Mouse (Mus musculus) stomach, postnatal 0 days (tissue): ENCODE data around the gene Atpif1. TPM values are rescaled to one million over a fixed set of nuclear protein-coding genes. Genes with fewer than 3 reads are reported as not detected.

Experiments used
- ATAC-seq: fragments of 200-750 bp; cut with Nextera tagmentation; 2 replicates; pipeline ENCODE4 v1.8.0; 2017; ENCODE audit not compliant: low FRiP score, low TSS enrichment
- DNase-seq: peaks from one replicate; pipeline ENCODE4 v3.0.0-alpha.2; 2016; ENCODE audit warnings: low spot score
- H3K27ac ChIP-seq: fragments of 300-500 bp; sonication (generic); replicated peaks from 2 replicates; pipeline ENCODE4 v1.5.1; 2014; ENCODE audit warnings: mild to moderate bottlenecking, control low read depth
- H3K27me3 ChIP-seq: fragments of 300-500 bp; sonication (generic); 2 replicates; pipeline ENCODE4 v1.6.1; 2014; ENCODE audit warnings: low read length; ENCODE audit not compliant: control insufficient read depth, insufficient read depth
- H3K36me3 ChIP-seq: fragments of 300-500 bp; sonication (generic); 2 replicates; pipeline ENCODE4 v1.6.1; 2014; ENCODE audit warnings: low read length, mixed read lengths; ENCODE audit not compliant: control insufficient read depth, insufficient read depth
- H3K4me1 ChIP-seq: fragments of 300-500 bp; sonication (generic); replicated peaks from 2 replicates; pipeline ENCODE4 v1.6.1; 2014; ENCODE audit warnings: antibody characterized with exemption; ENCODE audit not compliant: control insufficient read depth, insufficient read depth
- H3K4me2 ChIP-seq: fragments of 300-500 bp; sonication (generic); replicated peaks from 2 replicates; pipeline ENCODE4 v1.6.1; 2014; ENCODE audit warnings: low read depth, mild to moderate bottlenecking, control low read depth, moderate library complexity
- H3K4me3 ChIP-seq: fragments of 300-500 bp; sonication (generic); 2 replicates; pipeline ENCODE4 v1.5.1; 2014; ENCODE audit warnings: low read depth, low read length, control low read depth
- H3K9ac ChIP-seq: fragments of 300-500 bp; sonication (generic); 2 replicates; pipeline ENCODE4 v1.6.1; 2014; ENCODE audit warnings: mild to moderate bottlenecking, low read length, control low read depth, mixed read lengths
- H3K9me3 ChIP-seq: fragments of 300-500 bp; sonication (generic); 2 replicates; pipeline ENCODE4 v1.6.1; 2016; ENCODE audit warnings: low read length; ENCODE audit not compliant: control insufficient read depth
- CTCF ChIP-seq: IDR thresholded peaks from 2 replicates; pipeline ENCODE4 v1.5.1; 2016; ENCODE audit warnings: antibody characterized with exemption, low read depth, mild to moderate bottlenecking, moderate library complexity
- EP300 ChIP-seq: optimal IDR thresholded peaks from 2 replicates; pipeline ENCODE3; 2016; ENCODE audit warnings: antibody characterized with exemption
- WGBS: fragments of 180-500 bp; shearing (Covaris S2); extraction: QIAGEN DNeasy Blood & Tissue Kit; methylation state at CpG from one replicate; pipeline ENCODE4 v1.1.7; 2014; 5-methylcytosine and 5-hydroxymethylcytosine counted together
- polyA plus RNA-seq: library from polyadenylated mRNA; unstranded; fragments of >200 nt; fragmentation: Nextera tagmentation; extraction: Ambion mirVana; gene quantifications from 2 replicates; pipeline ENCODE4 v1.2.1, GENCODE M21; 2015

Atpif1 gene
- polyA plus RNA-seq, 1 experiment from 2014 or later, result 1,213 TPM

- peaks cover 19% of the 10 kb centered on the region for H3K36me3 ChIP-seq
- peak; percentile 63 for DNase-seq
- TF ChIP-seq CTCF (peak; percentile 85), EP300 (no peak)
- no peak overlapping the region for H3K27ac ChIP-seq
- H3K9me3 ChIP-seq, result no peaks in the 10 kb centered on the region
- ATAC-seq, result peak; percentile 70; the same call in 1 of the 2 replicates
- H3K27me3 ChIP-seq, result no peaks in the 10 kb centered on the region
- no peak overlapping the region for H3K4me3 ChIP-seq
- no peak overlapping the region for H3K4me2 ChIP-seq
- 23% methylated on average over 8 of the region's 8 CpGs for WGBS
- H3K4me1 ChIP-seq, result no peaks in the 10 kb centered on the region
- no peak overlapping the region for H3K9ac ChIP-seq
Measured at GRCm38 (mm10) chr4:132545851-132546250, 12.4 kb upstream of the Atpif1 start.

- WGBS, result 56% methylated on average over 1 of the region's 1 CpGs
- Histone ChIP-seq H3K36me3 (peaks cover 16% of the 10 kb centered on the region), H3K27ac (no peak overlapping the region)
Measured at GRCm38 (mm10) chr4:132542724-132543123, 9.3 kb upstream of the Atpif1 start.

GRCm38 (mm10) chr4:132541413-132541812 is 8.0 kb upstream of the Atpif1 start:
- Histone ChIP-seq H3K27me3 (no peaks in the 10 kb centered on the region), H3K9ac (no peak overlapping the region), H3K9me3 (no peaks in the 10 kb centered on the region), H3K4me2 (no peak overlapping the region), H3K36me3 (peaks cover 13% of the 10 kb centered on the region), H3K4me3 (no peak overlapping the region), H3K4me1 (peaks cover 5% of the 10 kb centered on the region), H3K27ac (no peak overlapping the region)
- 80% methylated on average over 4 of the region's 4 CpGs for WGBS
- TF ChIP-seq EP300 (no peak), CTCF (no peak)
- ATAC-seq, result no peak
- no peak for DNase-seq

More at GRCm38 (mm10) chr4:132542724-132543123, 9.3 kb upstream of the Atpif1 start:
- no peaks in the 10 kb centered on the region for H3K27me3 ChIP-seq
- H3K4me2 ChIP-seq, result no peak overlapping the region
- no peak overlapping the region for H3K9ac ChIP-seq
- DNase-seq (no peak), ATAC-seq (no peak)
- no peaks in the 10 kb centered on the region for H3K4me1 ChIP-seq
- no peak overlapping the region for H3K4me3 ChIP-seq
- TF ChIP-seq CTCF (peak; percentile 27; the same call in 1 of the 2 replicates), EP300 (no peak)
- H3K9me3 ChIP-seq, result no peaks in the 10 kb centered on the region

- H3K4me2 ChIP-seq, result no peak overlapping the region
- no peak for DNase-seq
- no peaks in the 10 kb centered on the region for H3K27me3 ChIP-seq
- TF ChIP-seq CTCF (no peak), EP300 (no peak)
- no peak overlapping the region for H3K4me3 ChIP-seq
- no peak overlapping the region for H3K9ac ChIP-seq
- no peaks in the 10 kb centered on the region for H3K9me3 ChIP-seq
- no peak for ATAC-seq
- peaks cover 9% of the 10 kb centered on the region for H3K36me3 ChIP-seq
- WGBS, result 83% methylated on average over 5 of the region's 5 CpGs
- no peak overlapping the region for H3K27ac ChIP-seq
- peaks cover 7% of the 10 kb centered on the region for H3K4me1 ChIP-seq
Measured at GRCm38 (mm10) chr4:132539481-132539880, 6.0 kb upstream of the Atpif1 start.

GRCm38 (mm10) chr4:132535406-132536121 is 2.1 kb upstream of the Atpif1 start, which contains the start of gene Dnajc8:
Gene Dnajc8 (plus strand): TSS chr4:132535550.
- ATAC-seq (peak; percentile 75), DNase-seq (peak; percentile 94)
- Histone ChIP-seq H3K27me3 (no peaks in the 10 kb centered on the region), H3K27ac (peak within 1 kb of the TSS; percentile 91), H3K9me3 (no peaks in the 10 kb centered on the region), H3K4me3 (peak within 1 kb of the TSS; percentile 100), H3K36me3 (peaks cover 6% of the 10 kb centered on the region; the same call in 1 of the 2 replicates), H3K4me2 (peak within 1 kb of the TSS; percentile 74), H3K9ac (peak within 1 kb of the TSS; percentile 98), H3K4me1 (peaks cover 7% of the 10 kb centered on the region)
- WGBS, result under 1% methylated on average over 60 of the region's 60 CpGs
- TF ChIP-seq EP300 (no peak), CTCF (no peak)

- H3K9me3 ChIP-seq, result no peaks in the 10 kb centered on the region
- H3K36me3 ChIP-seq, result peaks cover 5% of the 10 kb centered on the region; the same call in 1 of the 2 replicates
- H3K9ac ChIP-seq, result peak overlapping the region; percentile 88
- H3K27ac ChIP-seq, result peak overlapping the region; percentile 95
- peak; percentile 39 for DNase-seq
- H3K4me2 ChIP-seq, result peak overlapping the region; percentile 84
- ATAC-seq, result peak; percentile 45
- TF ChIP-seq CTCF (no peak), EP300 (no peak)
- H3K4me1 ChIP-seq, result peaks cover 7% of the 10 kb centered on the region
- under 1% methylated on average over 5 of the region's 5 CpGs for WGBS
- H3K27me3 ChIP-seq, result no peaks in the 10 kb centered on the region
- peak overlapping the region; percentile 64 for H3K4me3 ChIP-seq
Measured at GRCm38 (mm10) chr4:132532496-132532895, 963 bp downstream of the Atpif1 start.
